Mouse (Mus musculus): ENCODE results near the gene Gm13084. TPM values are rescaled to one million over a fixed set of nuclear protein-coding genes. Genes with fewer than 3 reads are reported as not detected.

Gm13084 gene
- not detected in 2 replicates for polyA plus RNA-seq (2015; fragmentation: Nextera tagmentation; extraction: Ambion mirVana)

GRCm38 (mm10) chr4:143815993-143816392 is at the start of gene Gm13084:
TSS of gene Gm13084 (minus strand) at chr4:143816093.

GRCm38 (mm10) chr4:143846197-143846596 is 30.3 kb upstream of the Gm13084 start, which contains the start of gene Gm13103:
TSS of gene Gm13103 (plus strand) at chr4:143846497.

DNA sequence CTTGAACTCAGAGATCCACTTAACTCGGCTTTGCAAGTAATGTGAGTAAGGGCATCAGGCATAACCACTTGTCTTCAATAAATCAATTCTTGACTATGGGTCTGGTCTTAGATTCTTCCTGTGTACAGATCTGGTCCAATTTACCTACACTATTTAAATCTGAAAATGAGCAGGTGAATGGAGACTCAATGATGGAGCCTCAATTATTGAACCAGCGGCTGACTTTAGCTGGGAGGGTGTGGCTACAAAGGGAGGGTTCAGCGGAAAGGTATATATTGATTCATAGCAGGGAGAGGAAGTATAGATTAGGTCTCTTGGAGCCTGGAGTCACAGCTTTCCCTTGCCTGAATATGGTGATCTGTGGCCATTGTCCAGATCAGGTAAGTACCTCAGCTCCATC is 26.8 kb downstream of the Gm13084 start, which contains the start of gene Gm13023:
TSS of gene Gm13023 (plus strand) at position 301 of the 400 bp plus-strand sequence.

Other genes with a start within 250 kb of the Gm13084 start
- not detected in 2 replicates for gene Gm13083, start 201.1 kb downstream of the Gm13084 start, polyA plus RNA-seq (2015; fragmentation: Nextera tagmentation; extraction: Ambion mirVana)
- gene Gm13088, start 158.8 kb downstream of the Gm13084 start, polyA plus RNA-seq (2015; fragmentation: Nextera tagmentation; extraction: Ambion mirVana), result not detected in 2 replicates
- gene Gm13089, start 113.4 kb downstream of the Gm13084 start, polyA plus RNA-seq (2015; fragmentation: Nextera tagmentation; extraction: Ambion mirVana), result not detected in 2 replicates
- gene Gm13078, start 96.6 kb downstream of the Gm13084 start, polyA plus RNA-seq (2015; fragmentation: Nextera tagmentation; extraction: Ambion mirVana), result not detected in 2 replicates
- not detected in 2 replicates for gene Gm13023, start 26.7 kb downstream of the Gm13084 start, polyA plus RNA-seq (2015; fragmentation: Nextera tagmentation; extraction: Ambion mirVana)
- not detected in 2 replicates for gene Gm13103, start 30.4 kb upstream of the Gm13084 start, polyA plus RNA-seq (2015; fragmentation: Nextera tagmentation; extraction: Ambion mirVana)
- gene Pramef6, start 84.3 kb upstream of the Gm13084 start, polyA plus RNA-seq (2015; fragmentation: Nextera tagmentation; extraction: Ambion mirVana), result not detected in 2 replicates
- gene Pramef25, start 134.9 kb upstream of the Gm13084 start, polyA plus RNA-seq (2015; fragmentation: Nextera tagmentation; extraction: Ambion mirVana), result not detected in 2 replicates
- gene Gm13101, start 150.9 kb upstream of the Gm13084 start, polyA plus RNA-seq (2015; fragmentation: Nextera tagmentation; extraction: Ambion mirVana), result not detected in 2 replicates
- not detected in 2 replicates for gene Pramef17, start 178.3 kb upstream of the Gm13084 start, polyA plus RNA-seq (2015; fragmentation: Nextera tagmentation; extraction: Ambion mirVana)
- not detected in 2 replicates for gene Pramel4, start 243.0 kb upstream of the Gm13084 start, polyA plus RNA-seq (2015; fragmentation: Nextera tagmentation; extraction: Ambion mirVana)